Mouse (Mus musculus) brain, embryonic 14.5 days (tissue): ENCODE data around the gene Prkg1.

Source experiments
- CTCF ChIP-seq: fragments of 200-500 bp; IDR thresholded peaks from 2 replicates; pipeline ENCODE4 v1.5.1; 2012; ENCODE audit warnings: inconsistent platforms, mild to moderate bottlenecking, moderate library complexity, borderline replicate concordance; ENCODE audit not compliant: insufficient read depth, insufficient read length; ENCODE audit errors: extremely low read depth
- POLR2A ChIP-seq: fragments of 200-500 bp; IDR thresholded peaks from 2 replicates; pipeline ENCODE4 v1.6.1; 2012; ENCODE audit warnings: mild to moderate bottlenecking, inconsistent platforms, borderline replicate concordance; ENCODE audit not compliant: poor library complexity, insufficient read depth, insufficient read length, severe bottlenecking; ENCODE audit errors: extremely low read depth

DNA sequence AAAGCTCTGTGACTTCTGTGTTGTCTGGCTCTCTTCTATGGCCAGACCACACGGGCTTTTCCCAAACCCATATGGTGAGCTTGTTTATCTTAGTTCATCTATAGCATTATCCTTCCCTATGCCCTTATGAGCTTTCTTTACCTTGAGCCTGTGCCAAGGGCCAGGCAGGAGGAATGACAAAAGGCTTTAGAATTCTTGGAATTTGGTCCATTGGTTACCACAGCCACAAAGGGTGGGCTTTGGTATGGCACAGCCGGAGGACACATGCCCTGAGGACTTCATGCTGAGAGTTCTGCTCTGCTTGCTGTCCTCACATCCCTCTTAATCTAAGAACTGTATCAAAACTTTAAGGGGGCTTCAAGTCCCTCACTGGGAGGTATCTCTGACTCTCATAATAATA is 628.5 kb downstream of the Prkg1 start:
- TF ChIP-seq CTCF: no peak
- TF ChIP-seq POLR2A: no peak
